Mouse (Mus musculus): Measurements from ENCODE around the gene Srpk1.

DNA sequence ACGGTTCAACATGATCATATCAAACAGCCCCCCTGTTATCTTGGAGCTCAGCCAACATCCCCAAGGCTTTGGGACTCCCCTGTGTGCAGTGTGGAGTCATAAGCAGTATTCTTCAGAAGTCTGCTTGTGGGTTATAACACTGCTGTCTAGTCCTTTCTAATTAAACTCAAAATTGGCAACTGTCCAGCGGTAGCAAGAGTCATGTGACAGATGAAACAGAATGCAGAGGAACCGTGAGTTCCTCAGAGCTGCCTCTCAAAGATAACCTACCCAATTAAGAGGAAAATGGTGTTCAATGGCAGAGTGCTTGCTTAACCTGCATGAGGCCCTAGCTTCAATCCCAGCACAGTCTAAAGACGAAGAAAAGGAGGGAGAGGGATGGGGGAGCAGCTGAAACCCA lies 35.4 kb upstream of the Srpk1 start:
- TF ChIP-seq HCFC1 (IDR thresholded peaks at IDR 0.05; ENCODE audit: low read depth, low read length) (no peak), CTCF (conservative IDR thresholded peaks at IDR 0.05 in 1 of 2, IDR thresholded peaks at IDR 0.05 in 1 of 2; ENCODE audit: low read depth in 2 of 2, low read length in 2 of 2) (no peak), MAX (IDR thresholded peaks at IDR 0.05; ENCODE audit: low read length) (no peak), POLR2A (IDR thresholded peaks at IDR 0.05; ENCODE audit: low read depth, low read length) (no peak), E2F4 (IDR thresholded peaks at IDR 0.05; ENCODE audit: insufficient replicate concordance, low read depth, low read length) (no peak), SIN3A (IDR thresholded peaks at IDR 0.05; ENCODE audit: low read length) (no peak), EP300 (IDR thresholded peaks at IDR 0.05; ENCODE audit: low read length) (no peak), MAZ (IDR thresholded peaks at IDR 0.05; ENCODE audit: low read depth, low read length) (no peak), KAT2A (IDR thresholded peaks at IDR 0.05; ENCODE audit: insufficient replicate concordance, low read length) (no peak), POLR2AphosphoS2 (IDR thresholded peaks at IDR 0.05; ENCODE audit: low read depth, low read length) (no peak), CHD1 (IDR thresholded peaks at IDR 0.05; ENCODE audit: low read depth, low read length) (no peak), GABPA (IDR thresholded peaks at IDR 0.05; ENCODE audit: insufficient replicate concordance, low read depth, low read length) (no peak)
